Mouse (Mus musculus): ENCODE results near the gene Tm7sf2. TPM values are rescaled to one million over a fixed set of nuclear protein-coding genes. Genes with fewer than 3 reads are reported as not detected.

The Tm7sf2 gene
- polyA plus RNA-seq (2017; shearing (Covaris generic)) = 15.6 TPM

DNA sequence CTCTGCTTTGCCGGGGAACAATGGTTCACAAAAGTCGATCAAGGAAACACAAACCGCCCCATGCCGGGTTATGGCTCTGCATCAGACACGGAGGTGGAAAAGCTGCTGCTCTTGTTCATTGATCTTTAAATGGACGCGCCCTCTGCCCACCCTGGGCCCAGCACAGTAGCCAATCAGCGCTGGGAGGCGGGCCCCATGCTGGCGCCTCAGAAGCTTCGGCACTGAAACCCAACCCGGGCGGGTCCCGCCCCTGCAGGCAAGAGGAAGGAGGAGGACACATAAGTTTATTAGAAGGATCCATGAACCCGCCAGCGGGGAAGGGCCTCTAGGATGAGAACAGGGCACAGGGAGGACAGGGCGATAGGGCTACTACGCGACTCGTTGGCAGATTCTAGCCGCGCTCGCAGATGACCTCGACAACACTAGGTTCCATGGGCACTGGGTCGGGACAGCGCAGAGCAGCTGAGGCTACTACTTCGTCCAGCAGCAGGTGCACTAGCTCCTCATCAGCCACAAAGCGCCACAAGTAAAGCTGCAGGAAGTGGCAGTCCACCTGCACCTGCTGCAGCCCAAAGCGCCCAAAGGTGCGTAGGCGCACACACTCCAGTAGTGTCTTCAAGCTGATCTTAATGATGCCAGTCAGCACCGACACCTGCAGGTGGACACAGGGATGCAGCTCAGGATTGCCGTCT is at the start of gene Tm7sf2:
Gene Tm7sf2, minus strand, starts transcription at position 650 of the 692 bp plus-strand sequence.

DNA sequence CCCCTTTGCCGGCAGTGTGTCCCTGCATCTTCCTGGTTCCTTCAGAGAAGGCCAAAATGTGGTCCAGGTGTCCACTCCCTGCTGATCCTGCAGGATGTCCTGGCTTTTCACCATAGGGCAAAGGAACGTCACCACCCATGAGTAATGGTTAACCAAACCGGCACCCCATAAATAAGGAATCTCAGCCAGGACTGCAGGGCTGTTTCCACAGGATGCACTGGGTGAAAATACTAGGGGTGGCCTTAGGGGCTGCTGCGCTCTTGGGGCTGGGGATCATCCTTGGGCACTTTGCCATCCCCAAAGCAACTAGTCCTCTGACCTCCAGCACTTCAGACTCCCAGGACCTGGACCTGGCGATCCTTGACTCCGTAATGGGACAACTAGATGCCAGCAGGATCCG is 37.4 kb upstream of the Tm7sf2 start, which contains the start of gene Naaladl1:
Gene Naaladl1, plus strand, starts transcription at position 197 of the 400 bp plus-strand sequence.

DNA sequence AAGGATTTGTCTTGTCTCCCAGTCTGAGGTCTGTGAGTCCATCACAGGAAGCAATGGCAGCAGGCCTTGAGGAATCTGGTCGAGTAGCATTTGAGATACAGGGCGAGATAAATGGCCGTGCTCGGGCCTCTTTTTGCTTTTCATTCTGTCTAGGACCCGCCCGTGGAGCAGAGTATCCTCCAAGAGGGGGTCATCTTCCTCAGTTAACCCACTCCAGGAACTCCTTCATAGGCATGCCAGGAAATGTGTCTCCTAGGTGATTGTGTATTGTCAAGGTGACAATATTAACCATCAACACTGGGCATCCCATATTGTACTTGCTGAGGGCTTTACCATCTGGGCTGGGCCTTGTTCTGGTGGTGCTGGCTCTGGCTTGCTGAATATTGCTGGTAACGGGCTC is 25.9 kb upstream of the Tm7sf2 start, which contains the start of gene AC131692.1:
Gene AC131692.1, plus strand, starts transcription at position 301 of the 400 bp plus-strand sequence.

DNA sequence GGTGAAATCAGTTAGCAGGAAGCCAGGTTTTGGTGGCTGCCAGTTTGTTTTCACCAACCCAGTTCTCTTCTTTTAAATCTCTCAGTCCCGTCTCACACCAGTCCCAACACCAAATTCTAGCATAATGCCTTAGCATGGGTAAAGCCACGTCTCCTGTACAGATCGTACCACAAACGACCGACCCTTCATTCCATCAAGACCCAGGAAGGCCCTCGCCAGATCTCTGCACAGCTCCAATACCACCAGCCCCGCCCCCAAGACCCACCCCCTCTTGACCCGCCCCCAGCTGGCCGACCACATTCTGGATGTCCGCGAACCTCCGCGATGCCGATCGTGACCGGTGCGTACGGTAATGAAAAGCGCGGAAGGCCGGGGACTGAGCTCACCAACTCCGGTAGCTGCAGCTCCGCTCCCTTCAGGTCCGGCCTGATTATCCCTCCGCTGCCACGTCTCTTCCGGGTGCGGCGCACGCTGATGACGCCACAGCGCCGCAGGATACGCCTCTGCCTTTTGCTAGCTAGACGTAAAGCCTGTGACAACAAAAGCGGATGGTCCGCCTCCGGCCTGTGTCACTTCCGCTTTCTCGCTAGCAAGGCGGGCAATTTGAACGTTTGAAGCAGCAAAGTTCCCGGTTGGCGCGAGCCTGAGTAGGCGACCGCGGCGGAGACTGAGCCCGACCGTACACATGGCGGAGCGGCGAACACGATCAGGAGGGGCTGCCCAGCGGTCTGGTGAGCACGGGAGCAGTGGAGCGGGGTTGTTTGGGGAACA is 16.5 kb upstream of the Tm7sf2 start, which contains the start of the genes Zfpl1 and Cdca5:
Gene Zfpl1, minus strand, starts transcription at position 479 of the 771 bp plus-strand sequence.
Gene Cdca5, plus strand, starts transcription at position 506 of the 771 bp plus-strand sequence.

DNA sequence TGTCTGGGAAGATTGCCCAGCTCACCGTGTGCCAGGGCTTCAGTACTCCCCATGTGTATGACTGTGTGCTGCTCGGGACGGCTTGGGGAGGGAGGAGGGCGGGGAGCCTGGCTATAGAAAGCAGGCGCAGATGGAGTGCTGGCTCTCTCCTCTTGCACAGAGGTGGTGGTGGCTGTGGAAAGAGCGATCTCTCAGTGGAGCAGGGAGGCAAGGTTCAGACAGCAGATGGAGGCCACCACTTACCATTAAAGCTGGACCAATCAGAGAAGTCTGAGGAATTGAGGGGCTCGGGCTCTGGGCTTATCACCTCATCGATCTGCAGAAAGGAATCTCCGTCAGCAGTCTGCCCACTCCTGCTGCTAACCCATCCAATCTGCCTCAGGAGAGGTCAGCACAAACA is 14.0 kb upstream of the Tm7sf2 start, which contains the start of gene Gm28374:
Gene Gm28374, minus strand, starts transcription at position 101 of the 400 bp plus-strand sequence.

DNA sequence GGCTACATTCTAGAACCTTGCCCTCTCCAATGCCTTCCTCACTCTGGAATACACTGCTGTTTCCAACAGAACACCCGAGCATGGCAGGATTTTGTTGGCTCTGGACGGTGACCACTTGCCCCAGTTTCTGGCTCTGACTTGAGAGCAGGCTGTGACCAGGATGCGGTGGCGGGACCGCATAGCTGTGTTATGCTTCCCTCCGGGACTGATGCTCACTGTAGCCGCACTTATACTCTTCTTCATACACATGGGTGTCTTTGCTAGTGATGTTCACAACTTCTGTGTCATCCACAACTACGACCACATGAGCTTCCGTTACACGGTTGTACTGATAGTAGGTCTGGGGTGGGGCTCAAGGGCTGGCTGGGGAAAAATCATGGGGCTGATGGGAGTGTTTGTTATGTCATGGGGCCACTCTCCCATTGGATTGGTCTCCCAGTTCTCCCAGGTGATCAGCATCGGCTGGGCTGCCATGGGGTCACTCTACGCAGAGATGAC is 11.9 kb upstream of the Tm7sf2 start, which contains the start of gene Tmem262:
Gene Tmem262, plus strand, starts transcription at position 51 of the 498 bp plus-strand sequence.

DNA sequence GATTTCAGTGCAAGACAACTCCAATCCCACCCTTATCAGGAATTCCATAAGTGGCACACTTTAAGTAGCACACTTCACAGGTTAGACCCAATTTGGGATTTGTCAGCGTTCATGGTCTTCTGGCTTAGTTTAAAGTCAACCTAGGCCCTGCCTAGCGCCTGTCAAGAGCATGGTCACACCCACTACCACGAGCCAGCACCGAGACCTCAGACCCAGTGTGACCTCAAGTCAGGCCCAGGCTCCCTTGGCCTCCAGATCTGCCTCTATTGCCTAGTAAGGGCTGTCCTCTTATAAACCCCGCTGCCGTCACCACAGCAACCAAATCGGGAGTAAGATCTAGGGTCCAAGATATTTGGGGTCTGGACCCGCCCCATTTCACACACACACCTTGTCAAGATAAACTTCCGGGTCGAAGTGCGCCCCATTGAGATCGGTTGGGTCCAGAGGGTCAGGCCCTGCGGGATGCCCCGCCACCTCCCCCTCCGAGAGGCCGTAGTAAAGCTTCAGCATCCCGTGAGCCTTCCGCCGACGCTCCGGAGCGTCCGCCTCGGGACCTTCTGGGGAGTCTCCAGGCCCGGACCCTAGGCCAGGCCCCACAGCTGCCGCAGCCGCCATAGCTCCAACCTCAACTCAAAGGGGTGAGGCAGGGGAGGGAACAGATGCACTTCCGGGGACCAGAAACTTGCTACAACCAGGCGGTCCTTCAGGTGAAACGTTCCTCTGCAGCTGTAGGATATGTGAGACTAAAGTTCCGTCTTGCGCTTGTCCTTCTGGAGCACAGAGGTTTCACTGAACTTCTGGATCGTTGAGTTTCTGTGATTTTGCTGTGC is 8.6 kb upstream of the Tm7sf2 start, which contains the start of gene Vps51:
Gene Vps51, minus strand, starts transcription at position 668 of the 830 bp plus-strand sequence.

DNA sequence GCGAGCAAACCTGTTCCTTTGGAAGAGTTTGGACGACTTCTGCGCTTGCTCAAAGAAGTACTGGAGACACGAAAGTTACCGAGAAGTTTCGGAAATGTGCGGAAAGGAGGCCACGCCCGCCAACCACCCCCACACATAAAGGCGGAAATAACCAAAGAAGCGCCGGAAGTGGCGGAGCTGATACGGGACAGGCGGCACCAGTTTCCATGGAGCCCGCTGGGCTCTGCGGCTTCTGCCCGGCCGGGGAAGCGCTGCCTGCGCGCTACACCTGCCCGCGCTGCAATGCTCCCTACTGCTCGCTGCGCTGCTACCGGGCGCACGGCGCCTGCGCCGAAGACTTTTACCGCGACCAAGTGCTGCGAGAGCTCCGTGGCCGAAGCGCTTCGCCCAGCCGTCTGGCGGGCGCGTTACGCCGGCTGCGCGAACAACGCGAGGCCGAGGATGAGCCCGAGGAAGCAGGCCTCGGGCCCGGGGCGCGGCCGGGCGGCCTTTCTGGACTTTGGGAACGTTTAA is 7.1 kb downstream of the Tm7sf2 start, which contains the start of gene Znhit2:
Gene Znhit2, plus strand, starts transcription at position 172 of the 513 bp plus-strand sequence.

DNA sequence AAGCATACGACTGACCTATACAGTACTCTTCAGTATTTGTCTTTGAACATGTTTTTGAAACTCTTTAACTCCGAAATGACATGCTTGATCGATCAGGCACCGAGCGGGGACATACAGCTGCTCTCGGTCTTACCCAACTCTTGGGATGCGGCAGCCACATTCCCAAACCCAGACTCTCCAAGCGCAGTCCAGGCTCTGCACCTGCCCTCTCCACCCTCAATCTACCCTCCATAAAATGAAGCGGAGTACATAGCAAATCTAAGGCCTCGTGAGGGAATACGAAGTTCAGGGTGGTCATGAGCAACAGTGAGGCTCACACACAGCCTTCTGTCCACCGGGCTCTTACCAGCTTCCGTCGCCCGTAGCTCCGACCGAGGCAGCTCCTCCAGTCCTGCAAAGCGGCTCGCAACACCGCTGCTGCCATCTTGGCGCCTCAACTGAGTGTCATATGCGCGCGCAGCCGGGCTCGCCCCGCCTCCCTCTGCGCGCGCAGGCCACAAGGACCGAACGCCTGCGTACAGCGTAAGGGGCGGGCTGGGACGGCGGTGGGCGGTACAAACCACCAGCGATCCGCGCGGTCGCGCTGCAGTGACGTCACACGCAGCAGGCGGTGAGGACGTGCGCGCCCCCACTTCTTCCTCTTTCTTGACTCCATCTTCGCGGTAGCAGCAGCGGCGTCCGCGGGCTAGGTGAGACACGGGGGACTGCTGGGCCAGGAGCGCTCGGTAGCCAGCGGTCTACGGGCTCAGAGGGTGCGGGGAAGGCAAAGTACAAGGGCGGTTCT is 10.7 kb downstream of the Tm7sf2 start, which contains the start of the genes Mrpl49 and Fau:
Gene Mrpl49, minus strand, starts transcription at position 473 of the 784 bp plus-strand sequence.
Gene Fau, plus strand, starts transcription at position 532 of the 784 bp plus-strand sequence.

DNA sequence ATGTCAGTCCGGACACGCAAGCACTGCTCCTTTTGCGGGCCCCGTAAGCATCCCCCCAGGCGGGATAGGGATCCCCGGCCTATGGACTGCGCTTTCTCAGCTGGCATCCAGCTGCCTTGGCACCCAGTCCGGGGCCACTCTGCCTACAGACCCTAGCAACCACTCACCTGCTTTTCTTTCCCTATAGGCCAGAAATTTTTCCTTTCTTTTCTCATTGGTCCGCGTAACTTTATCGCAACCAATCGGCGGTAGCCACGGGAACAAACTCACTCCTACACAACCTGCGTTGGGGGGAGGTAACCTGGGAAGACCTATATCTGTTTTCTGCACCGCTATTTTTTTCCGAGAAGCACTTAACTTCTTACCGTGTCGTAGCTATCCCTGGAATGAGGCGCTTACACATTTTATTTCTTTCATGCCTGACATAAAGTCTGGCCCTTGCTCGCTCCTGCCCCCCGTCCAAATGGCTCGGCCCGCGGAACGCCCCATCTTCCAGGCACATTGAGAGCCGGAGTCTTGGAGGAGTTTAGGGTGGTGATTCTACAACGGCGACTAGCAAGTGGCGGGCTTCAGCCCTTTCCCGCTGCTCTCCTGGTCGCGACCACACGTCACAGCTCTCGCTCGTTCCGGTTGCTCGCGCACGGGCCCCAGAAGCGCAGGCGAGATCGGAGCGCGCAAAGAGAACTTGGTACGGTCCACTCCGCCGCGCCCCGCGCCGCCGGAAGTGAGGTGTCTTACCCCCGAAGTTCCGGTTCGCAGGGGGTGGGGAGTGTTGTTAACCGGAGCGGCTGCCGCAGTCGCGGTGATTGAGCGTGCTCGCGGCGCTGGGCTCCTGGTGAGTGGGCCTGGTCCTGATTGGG is 21.6 kb downstream of the Tm7sf2 start, which contains the start of gene Syvn1:
Gene Syvn1, plus strand, starts transcription at position 283 of the 860 bp plus-strand sequence.

DNA sequence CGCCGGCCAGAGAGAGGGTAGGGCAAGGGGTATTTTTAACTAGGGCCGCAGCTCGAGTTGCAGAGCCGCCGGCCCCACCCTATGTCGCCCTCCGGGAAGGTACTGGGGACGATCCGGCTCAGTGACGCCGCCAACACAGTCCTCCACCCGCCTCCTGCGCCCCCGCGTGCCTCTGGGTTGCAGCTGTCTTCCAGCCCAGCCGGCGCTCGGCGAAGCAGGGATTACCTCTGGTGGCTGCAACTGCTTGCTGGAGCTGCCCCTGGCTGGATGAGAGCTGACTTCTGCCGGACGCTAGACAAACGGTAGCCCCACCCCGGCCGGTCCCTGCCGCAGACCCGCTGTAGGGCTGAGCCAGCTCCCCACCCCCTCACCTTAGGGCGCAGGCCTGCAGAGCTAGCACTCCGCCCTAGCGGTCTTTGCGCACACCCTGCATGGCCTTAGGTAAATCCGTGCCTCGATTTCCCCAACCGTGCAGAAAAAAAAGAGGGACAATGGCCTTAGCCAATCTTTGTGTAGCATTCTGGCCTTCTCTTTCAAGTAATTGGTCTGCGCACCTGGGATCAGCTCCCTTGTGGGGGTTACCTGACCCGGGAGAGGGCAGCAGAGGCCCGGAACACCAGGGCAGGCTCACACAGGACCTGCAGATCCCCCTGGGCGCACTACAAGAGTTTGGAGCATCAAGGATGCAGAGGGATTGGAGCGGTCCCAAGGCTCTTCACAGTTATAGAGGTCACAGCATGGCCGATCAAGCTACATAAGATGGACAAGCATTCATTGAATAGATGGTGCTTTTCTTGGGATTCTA is 52.5 kb downstream of the Tm7sf2 start, which contains the start of gene Capn1:
Gene Capn1, minus strand, starts transcription at position 387 of the 805 bp plus-strand sequence.

Other genes starting within 250 kb of the Tm7sf2 start
- 168 TPM for gene Frmd8, start 193.1 kb downstream of the Tm7sf2 start, polyA plus RNA-seq (2017; shearing (Covaris generic))
- gene Slc25a45, start 190.6 kb downstream of the Tm7sf2 start, polyA plus RNA-seq (2017; shearing (Covaris generic)) = 15.7 TPM
- gene Tigd3, start 174.2 kb downstream of the Tm7sf2 start, polyA plus RNA-seq (2017; shearing (Covaris generic)) = 0.55 TPM
- gene Dpf2, start 155.4 kb downstream of the Tm7sf2 start, polyA plus RNA-seq (2017; shearing (Covaris generic)) = 128 TPM
- gene Cdc42ep2, start 143.6 kb downstream of the Tm7sf2 start, polyA plus RNA-seq (2017; shearing (Covaris generic)) = 0.14 TPM
- 51.0 TPM for gene Pola2, start 104.2 kb downstream of the Tm7sf2 start, polyA plus RNA-seq (2017; shearing (Covaris generic))
- not detected for gene Slc22a20, start 82.2 kb downstream of the Tm7sf2 start, polyA plus RNA-seq (2017; shearing (Covaris generic))
- 53.1 TPM for gene Capn1, start 52.5 kb downstream of the Tm7sf2 start, polyA plus RNA-seq (2017; shearing (Covaris generic))
- gene Syvn1, start 21.8 kb downstream of the Tm7sf2 start, polyA plus RNA-seq (2017; shearing (Covaris generic)) = 69.3 TPM
- 37.0 TPM for gene Mrpl49, start 10.6 kb downstream of the Tm7sf2 start, polyA plus RNA-seq (2017; shearing (Covaris generic))
- gene Fau, start 10.5 kb downstream of the Tm7sf2 start, polyA plus RNA-seq (2017; shearing (Covaris generic)) = 1,034 TPM
- 20.1 TPM for gene Znhit2, start 7.2 kb downstream of the Tm7sf2 start, polyA plus RNA-seq (2017; shearing (Covaris generic))
- 109 TPM for gene Vps51, start 8.9 kb upstream of the Tm7sf2 start, polyA plus RNA-seq (2017; shearing (Covaris generic))
- not detected for gene Tmem262, start 11.7 kb upstream of the Tm7sf2 start, polyA plus RNA-seq (2017; shearing (Covaris generic))
- 0.80 TPM for gene Gm28374, start 13.9 kb upstream of the Tm7sf2 start, polyA plus RNA-seq (2017; shearing (Covaris generic))
- 27.6 TPM for gene Zfpl1, start 16.6 kb upstream of the Tm7sf2 start, polyA plus RNA-seq (2017; shearing (Covaris generic))
- 0.58 TPM for gene Cdca5, start 16.6 kb upstream of the Tm7sf2 start, polyA plus RNA-seq (2017; shearing (Covaris generic))
- gene AC131692.1, start 26.0 kb upstream of the Tm7sf2 start, polyA plus RNA-seq (2017; shearing (Covaris generic)) = not detected
- gene Naaladl1, start 37.4 kb upstream of the Tm7sf2 start, polyA plus RNA-seq (2017; shearing (Covaris generic)) = not detected
- 13.0 TPM for gene Sac3d1, start 50.3 kb upstream of the Tm7sf2 start, polyA plus RNA-seq (2017; shearing (Covaris generic))
- 41.7 TPM for gene Snx15, start 59.9 kb upstream of the Tm7sf2 start, polyA plus RNA-seq (2017; shearing (Covaris generic))
- gene Batf2, start 72.6 kb upstream of the Tm7sf2 start, polyA plus RNA-seq (2017; shearing (Covaris generic)) = not detected
- 23.4 TPM for gene Arl2, start 73.2 kb upstream of the Tm7sf2 start, polyA plus RNA-seq (2017; shearing (Covaris generic))
- gene Majin, start 116.0 kb upstream of the Tm7sf2 start, polyA plus RNA-seq (2017; shearing (Covaris generic)) = not detected
- gene Gpha2, start 158.0 kb upstream of the Tm7sf2 start, polyA plus RNA-seq (2017; shearing (Covaris generic)) = not detected
- gene Ppp2r5b, start 167.5 kb upstream of the Tm7sf2 start, polyA plus RNA-seq (2017; shearing (Covaris generic)) = 22.5 TPM
- 91.9 TPM for gene Atg2a, start 173.3 kb upstream of the Tm7sf2 start, polyA plus RNA-seq (2017; shearing (Covaris generic))
- gene Ehd1, start 208.4 kb upstream of the Tm7sf2 start, polyA plus RNA-seq (2017; shearing (Covaris generic)) = 15.0 TPM
- gene Cdc42bpg, start 238.1 kb upstream of the Tm7sf2 start, polyA plus RNA-seq (2017; shearing (Covaris generic)) = 0.21 TPM

Data from naive thymus-derived CD4-positive, alpha-beta T cell, adult 5 months (primary cell).